Mouse (Mus musculus) hindbrain, embryonic 16.5 days (tissue): ENCODE measurements around the gene Rsph3b. TPM values are rescaled to one million over a fixed set of nuclear protein-coding genes. Genes with fewer than 3 reads are reported as not detected.

ENCODE experiments used
- ATAC-seq: fragments of 200-750 bp; cut with Nextera tagmentation; 2 replicates; pipeline ENCODE4 v1.8.0; 2017; ENCODE audit warnings: moderate TSS enrichment, moderate library complexity
- H3K27ac ChIP-seq: fragments of 300-500 bp; sonication (generic); 2 replicates; pipeline ENCODE4 v1.5.1; 2014; ENCODE audit warnings: low read depth, mild to moderate bottlenecking, control low read depth, low read length, moderate library complexity
- H3K27me3 ChIP-seq: fragments of 300-500 bp; sonication (generic); replicated peaks from 2 replicates; pipeline ENCODE4 v1.6.1; 2014; ENCODE audit warnings: low read length; ENCODE audit not compliant: control insufficient read depth, insufficient read depth
- H3K36me3 ChIP-seq: fragments of 300-500 bp; sonication (generic); 2 replicates; pipeline ENCODE4 v1.6.1; 2014; ENCODE audit warnings: mild to moderate bottlenecking, low read length, moderate library complexity, mixed read lengths; ENCODE audit not compliant: control insufficient read depth, insufficient read depth
- H3K4me1 ChIP-seq: fragments of 300-500 bp; sonication (generic); 2 replicates; pipeline ENCODE4 v1.6.1; 2014; ENCODE audit warnings: low read depth, low read length; ENCODE audit not compliant: control insufficient read depth, insufficient read depth
- H3K4me2 ChIP-seq: fragments of 300-500 bp; sonication (generic); 2 replicates; pipeline ENCODE4 v1.6.1; 2014; ENCODE audit warnings: mild to moderate bottlenecking, low read length, control low read depth, moderate library complexity
- H3K4me3 ChIP-seq: fragments of 300-500 bp; sonication (generic); 2 replicates; pipeline ENCODE4 v1.5.1; 2014; ENCODE audit warnings: mild to moderate bottlenecking, low read length, control low read depth, moderate library complexity
- H3K9ac ChIP-seq: fragments of 300-500 bp; sonication (generic); 2 replicates; pipeline ENCODE4 v1.6.1; 2014; ENCODE audit warnings: low read depth, mild to moderate bottlenecking, control low read depth, low read length, moderate library complexity
- H3K9me3 ChIP-seq: fragments of 300-500 bp; sonication (generic); 2 replicates; pipeline ENCODE4 v1.6.1; 2014; ENCODE audit warnings: mild to moderate bottlenecking, low read length, moderate library complexity; ENCODE audit not compliant: control insufficient read depth
- WGBS: fragments of 180-500 bp; shearing (Covaris S2); extraction: QIAGEN DNeasy Blood & Tissue Kit; methylation state at CpG from one replicate; pipeline ENCODE4 v1.1.7; 2014; 5-methylcytosine and 5-hydroxymethylcytosine counted together
- polyA plus RNA-seq: library from polyadenylated mRNA; unstranded; fragments of >200 nt; fragmentation: Nextera tagmentation; extraction: Ambion mirVana; gene quantifications from 2 replicates; pipeline ENCODE4 v1.2.1, GENCODE M21; 2015

Rsph3b gene
- polyA plus RNA-seq, 1 experiment from 2014 or later: 63.2 TPM

GRCm38 (mm10) chr17:6884531-6884930 lies 64.0 kb downstream of the Rsph3b start:
- Histone ChIP-seq H3K4me3 (no peak overlapping the region), H3K36me3 (no peaks in the 10 kb centered on the region), H3K9me3 (no peaks in the 10 kb centered on the region), H3K9ac (no peak overlapping the region), H3K4me1 (no peaks in the 10 kb centered on the region), H3K27me3 (no peaks in the 10 kb centered on the region), H3K4me2 (no peak overlapping the region), H3K27ac (no peak overlapping the region)
- WGBS: 77% methylated on average over 1 of the region's 1 CpGs
- no peak for ATAC-seq

GRCm38 (mm10) chr17:6881306-6881705 lies 67.2 kb downstream of the Rsph3b start:
- no peaks in the 10 kb centered on the region for H3K27me3 ChIP-seq
- no peak overlapping the region for H3K9ac ChIP-seq
- H3K4me3 ChIP-seq: no peak overlapping the region
- H3K4me1 ChIP-seq: no peaks in the 10 kb centered on the region
- H3K27ac ChIP-seq: no peak overlapping the region
- H3K9me3 ChIP-seq: no peaks in the 10 kb centered on the region
- ATAC-seq: no peak
- no peak overlapping the region for H3K4me2 ChIP-seq
- WGBS: 90% methylated on average over 6 of the region's 6 CpGs
- H3K36me3 ChIP-seq: no peaks in the 10 kb centered on the region

- Histone ChIP-seq H3K9ac (no peak overlapping the region), H3K27ac (no peak overlapping the region), H3K36me3 (no peaks in the 10 kb centered on the region), H3K9me3 (peaks cover 7% of the 10 kb centered on the region; the same call in 1 of the 2 replicates), H3K4me3 (no peak overlapping the region), H3K4me1 (no peaks in the 10 kb centered on the region), H3K27me3 (no peaks in the 10 kb centered on the region), H3K4me2 (no peak overlapping the region)
- WGBS: 98% methylated on average over 2 of the region's 2 CpGs
- no peak for ATAC-seq
Measured at GRCm38 (mm10) chr17:6871421-6871820, 77.1 kb downstream of the Rsph3b start.

GRCm38 (mm10) chr17:6868810-6869209 lies 79.7 kb downstream of the Rsph3b start:
- no peak overlapping the region for H3K4me3 ChIP-seq
- H3K27ac ChIP-seq: no peak overlapping the region
- H3K9me3 ChIP-seq: peaks cover 3% of the 10 kb centered on the region; the same call in 1 of the 2 replicates
- ATAC-seq: no peak
- no peaks in the 10 kb centered on the region for H3K36me3 ChIP-seq
- H3K4me1 ChIP-seq: peaks cover 5% of the 10 kb centered on the region
- H3K9ac ChIP-seq: no peak overlapping the region
- no peak overlapping the region for H3K4me2 ChIP-seq
- H3K27me3 ChIP-seq: no peaks in the 10 kb centered on the region

- no peak overlapping the region for H3K9ac ChIP-seq
- no peak overlapping the region for H3K4me3 ChIP-seq
- no peaks in the 10 kb centered on the region for H3K27me3 ChIP-seq
- WGBS: 26% methylated on average over 7 of the region's 7 CpGs
- H3K4me2 ChIP-seq: no peak overlapping the region
- no peaks in the 10 kb centered on the region for H3K36me3 ChIP-seq
- ATAC-seq: no peak
- peaks cover 5% of the 10 kb centered on the region for H3K4me1 ChIP-seq
- H3K9me3 ChIP-seq: no peaks in the 10 kb centered on the region
- no peak overlapping the region for H3K27ac ChIP-seq
Measured at GRCm38 (mm10) chr17:6867740-6868139, 80.7 kb downstream of the Rsph3b start.

GRCm38 (mm10) chr17:6866576-6866975 lies 81.9 kb downstream of the Rsph3b start:
- H3K27me3 ChIP-seq: no peaks in the 10 kb centered on the region
- H3K36me3 ChIP-seq: no peaks in the 10 kb centered on the region
- no peak overlapping the region for H3K9ac ChIP-seq
- H3K4me3 ChIP-seq: no peak overlapping the region
- no peak for ATAC-seq
- WGBS: 78% methylated on average over 1 of the region's 1 CpGs
- no peaks in the 10 kb centered on the region for H3K9me3 ChIP-seq
- H3K27ac ChIP-seq: no peak overlapping the region
- no peak overlapping the region for H3K4me2 ChIP-seq
- H3K4me1 ChIP-seq: peaks cover 12% of the 10 kb centered on the region

GRCm38 (mm10) chr17:6865580-6865979 lies 82.9 kb downstream of the Rsph3b start:
- Histone ChIP-seq H3K9ac (no peak overlapping the region), H3K36me3 (no peaks in the 10 kb centered on the region), H3K4me2 (no peak overlapping the region), H3K4me1 (peaks cover 19% of the 10 kb centered on the region), H3K9me3 (no peaks in the 10 kb centered on the region), H3K4me3 (no peak overlapping the region), H3K27ac (no peak overlapping the region), H3K27me3 (no peaks in the 10 kb centered on the region)
- ATAC-seq: no peak
- WGBS: 62% methylated on average over 5 of the region's 5 CpGs

GRCm38 (mm10) chr17:6864869-6865268 lies 83.6 kb downstream of the Rsph3b start:
- H3K36me3 ChIP-seq: no peaks in the 10 kb centered on the region
- WGBS: 26% methylated on average over 13 of the region's 13 CpGs
- H3K4me2 ChIP-seq: 0 out of 2 replicates have a peak overlapping the region, but pooled peaks have one; percentile 15
- H3K27ac ChIP-seq: no peak overlapping the region
- no peaks in the 10 kb centered on the region for H3K9me3 ChIP-seq
- no peak for ATAC-seq
- no peak overlapping the region for H3K4me3 ChIP-seq
- H3K9ac ChIP-seq: 0 out of 2 replicates have a peak overlapping the region, but pooled peaks have one; percentile 24
- H3K4me1 ChIP-seq: peaks cover 19% of the 10 kb centered on the region
- H3K27me3 ChIP-seq: no peaks in the 10 kb centered on the region

GRCm38 (mm10) chr17:6863521-6863920 lies 85.0 kb downstream of the Rsph3b start:
- no peak overlapping the region for H3K4me3 ChIP-seq
- no peak overlapping the region for H3K9ac ChIP-seq
- H3K27me3 ChIP-seq: no peaks in the 10 kb centered on the region
- WGBS: 88% methylated on average over 6 of the region's 6 CpGs
- H3K36me3 ChIP-seq: no peaks in the 10 kb centered on the region
- ATAC-seq: no peak
- no peaks in the 10 kb centered on the region for H3K9me3 ChIP-seq
- peaks cover 19% of the 10 kb centered on the region for H3K4me1 ChIP-seq
- no peak overlapping the region for H3K27ac ChIP-seq
- H3K4me2 ChIP-seq: no peak overlapping the region
